In genomic region chr19:45012219-45012618, GRCm38 (mm10) we compare ENCODE assay signal across 12 mouse cellular contexts. TPM values are rescaled to one million over a fixed set of nuclear protein-coding genes. Genes with fewer than 3 reads are reported as not detected.
DNase-seq lines count a peak whose midpoint lies in the region; ATAC-seq and TF ChIP-seq lines count a peak whose summit lies in the region.
"Had no signal": no experiment of that assay in that cellular context is flagged by ENCODE, and none has a peak within 500 bp of the region (broad histone marks: within the 10 kb centered on the region; RNA-seq: fewer than 3 reads in every experiment).

No protein-coding gene starts in this region.

- 0 out of 2 replicates have a peak overlapping the region, but pooled peaks have one; percentile 10 for H3K27ac ChIP-seq in cerebellum, adult 2 months (ENCODE audit: insufficient read depth, low read length)
- H3K27ac ChIP-seq in embryonic facial prominence, embryonic 13.5 days, result peak overlapping the region; percentile 99
- peak overlapping the region; percentile 59 for H3K27ac ChIP-seq in hindbrain, embryonic 11.5 days (ENCODE audit: low read depth, low read length)
- peak overlapping the region; percentile 72 for H3K27ac ChIP-seq in midbrain, embryonic 13.5 days

- TF ChIP-seq CTCF in cerebellum, adult 2 months (IDR thresholded peaks at IDR 0.05; ENCODE audit: borderline replicate concordance, insufficient read depth, low read depth, low read length), result no peak

- 65% methylated on average over 8 of the region's 8 CpGs for WGBS in cerebellum, adult 2 months
- 66% methylated on average over 8 of the region's 8 CpGs for WGBS in embryonic facial prominence, embryonic 13.5 days
- WGBS in hindbrain, embryonic 11.5 days, result 87% methylated on average over 8 of the region's 8 CpGs
- WGBS in midbrain, embryonic 13.5 days, result 89% methylated on average over 8 of the region's 8 CpGs

- H3K36me3 ChIP-seq in embryonic facial prominence, embryonic 13.5 days, result peaks cover 42% of the 10 kb centered on the region
- H3K36me3 ChIP-seq in hindbrain, embryonic 11.5 days (ENCODE audit: control insufficient read depth, insufficient read depth, low read length), result peaks cover 6% of the 10 kb centered on the region; the same call in 1 of the 2 replicates
- H3K36me3 ChIP-seq in midbrain, embryonic 13.5 days, result peaks cover 31% of the 10 kb centered on the region

- peaks cover 12% of the 10 kb centered on the region for H3K4me1 ChIP-seq in cerebellum, adult 2 months (ENCODE audit: control insufficient read depth, insufficient read depth, low read length)
- peaks cover 57% of the 10 kb centered on the region for H3K4me1 ChIP-seq in embryonic facial prominence, embryonic 13.5 days
- peaks cover 10% of the 10 kb centered on the region; the same call in 1 of the 2 replicates for H3K4me1 ChIP-seq in hindbrain, embryonic 11.5 days (replicated peaks; ENCODE audit: control insufficient read depth, insufficient read depth, low read length)
- peaks cover 54% of the 10 kb centered on the region for H3K4me1 ChIP-seq in midbrain, embryonic 13.5 days (replicated peaks)

- no peaks in the 10 kb centered on the region for H3K27me3 ChIP-seq in cerebellum, adult 2 months (ENCODE audit: control insufficient read depth, insufficient read depth, low read length)
- H3K27me3 ChIP-seq in embryonic facial prominence, embryonic 13.5 days, result no peaks in the 10 kb centered on the region
- H3K27me3 ChIP-seq in hindbrain, embryonic 11.5 days (ENCODE audit: control insufficient read depth, insufficient read depth, low read length), result no peaks in the 10 kb centered on the region
- H3K27me3 ChIP-seq in midbrain, embryonic 13.5 days, result no peaks in the 10 kb centered on the region

- no peaks in the 10 kb centered on the region for H3K9me3 ChIP-seq in embryonic facial prominence, embryonic 13.5 days
- no peaks in the 10 kb centered on the region for H3K9me3 ChIP-seq in hindbrain, embryonic 11.5 days (ENCODE audit: control insufficient read depth, low read length)
- no peaks in the 10 kb centered on the region for H3K9me3 ChIP-seq in midbrain, embryonic 13.5 days

- no peak for ATAC-seq in embryonic facial prominence, embryonic 13.5 days (ENCODE audit: insufficient number of reproducible peaks, insufficient read depth, low FRiP score, low TSS enrichment, low read depth)
- no peak for ATAC-seq in hindbrain, embryonic 11.5 days (ENCODE audit: low FRiP score)
- no peak for ATAC-seq in midbrain, embryonic 13.5 days

- H3K4me3 ChIP-seq in cerebellum, adult 2 months (replicated peaks; ENCODE audit: insufficient read depth, low read depth, low read length), result no peak overlapping the region
- no peak overlapping the region for H3K4me3 ChIP-seq in embryonic facial prominence, embryonic 13.5 days
- H3K4me3 ChIP-seq in hindbrain, embryonic 11.5 days (ENCODE audit: low read depth, low read length), result no peak overlapping the region
- no peak overlapping the region for H3K4me3 ChIP-seq in midbrain, embryonic 13.5 days (replicated peaks)

- DNase-seq in cerebellum, adult 2 months, result no peak
- no peak for DNase-seq in cerebellum, postnatal 36 days
- no peak for DNase-seq in hindbrain, embryonic 11.5 days (ENCODE audit: low spot score)
- no peak for DNase-seq in gastrocnemius, adult 18-20 months (ENCODE audit: low spot score)
- DNase-seq in lung, postnatal 25 days (ENCODE audit: low spot score), result no peak
- no peak for DNase-seq in cerebellum, postnatal 4 days (ENCODE audit: low spot score in 2 of 2)
- DNase-seq: left cerebral cortex, postnatal 4 days; thymus, adult 18-20 months had no signal

- no peak for TF ChIP-seq POLR2A in cerebellum, adult 2 months (IDR thresholded peaks at IDR 0.05; ENCODE audit: borderline replicate concordance, insufficient read depth, low read length)

- peak overlapping the region; percentile 56 for H3K9ac ChIP-seq in embryonic facial prominence, embryonic 13.5 days
- 0 out of 2 replicates have a peak overlapping the region, but pooled peaks have one; percentile 36 for H3K9ac ChIP-seq in hindbrain, embryonic 11.5 days (ENCODE audit: low read depth, low read length)
- H3K9ac ChIP-seq in midbrain, embryonic 13.5 days (replicated peaks), result no peak overlapping the region; the same call in 1 of the 2 replicates
- H3K9ac ChIP-seq: lung, embryonic 14.5 days had no signal

- H3K4me2 ChIP-seq in embryonic facial prominence, embryonic 13.5 days, result no peak overlapping the region
- H3K4me2 ChIP-seq in hindbrain, embryonic 11.5 days (replicated peaks; ENCODE audit: low read depth, low read length), result no peak overlapping the region
- H3K4me2 ChIP-seq in midbrain, embryonic 13.5 days (replicated peaks), result no peak overlapping the region
- H3K4me2 ChIP-seq: lung, embryonic 14.5 days had no signal

RNA-seq across cellular contexts. Expression of gene Lzts2, which starts 2.0 kb away (rescaled TPM):
- polyA plus RNA-seq in cerebellum, adult 2 months (2012; rRNA removed), result 54.1 and 56.3 TPM in 2 replicates
- 64.6 and 73.3 TPM in 2 replicates for polyA plus RNA-seq in embryonic facial prominence, embryonic 13.5 days (2015; fragmentation: Nextera tagmentation; extraction: Ambion mirVana)
- polyA plus RNA-seq in hindbrain, embryonic 11.5 days (2014; fragmentation: Nextera tagmentation; extraction: Ambion mirVana), result 39.7 and 41.0 TPM in 2 replicates
- polyA plus RNA-seq in midbrain, embryonic 13.5 days (2015; fragmentation: Nextera tagmentation; extraction: Ambion mirVana), result 24.6 and 30.9 TPM in 2 replicates
- 10 to 100 TPM; 17.5 to 25.8 TPM for total RNA-seq in gastrocnemius, adult 18-20 months (2021)
- total RNA-seq: monocyte, adult 5-6 weeks had no signal

RNA-seq across cellular contexts. Expression of gene Mrpl43, which starts 6.0 kb away (rescaled TPM):
- 86.7 and 88.3 TPM in 2 replicates for polyA plus RNA-seq in cerebellum, adult 2 months (2012; rRNA removed)
- 72.6 and 81.2 TPM in 2 replicates for polyA plus RNA-seq in embryonic facial prominence, embryonic 13.5 days (2015; fragmentation: Nextera tagmentation; extraction: Ambion mirVana)
- 69.0 and 75.0 TPM in 2 replicates for polyA plus RNA-seq in hindbrain, embryonic 11.5 days (2014; fragmentation: Nextera tagmentation; extraction: Ambion mirVana)
- 91.3 and 91.5 TPM in 2 replicates for polyA plus RNA-seq in midbrain, embryonic 13.5 days (2015; fragmentation: Nextera tagmentation; extraction: Ambion mirVana)
- 10 to 100 TPM; 34.2 to 35.3 TPM for total RNA-seq in gastrocnemius, adult 18-20 months (2021)

RNA-seq across cellular contexts. Expression of gene Twnk, which starts 6.8 kb away (rescaled TPM):
- 11.2 and 11.7 TPM in 2 replicates for polyA plus RNA-seq in cerebellum, adult 2 months (2012; rRNA removed)
- polyA plus RNA-seq in embryonic facial prominence, embryonic 13.5 days (2015; fragmentation: Nextera tagmentation; extraction: Ambion mirVana), result 27.0 and 28.5 TPM in 2 replicates
- 15.0 and 16.6 TPM in 2 replicates for polyA plus RNA-seq in hindbrain, embryonic 11.5 days (2014; fragmentation: Nextera tagmentation; extraction: Ambion mirVana)
- 19.2 and 20.0 TPM in 2 replicates for polyA plus RNA-seq in midbrain, embryonic 13.5 days (2015; fragmentation: Nextera tagmentation; extraction: Ambion mirVana)
- 10 to 100 TPM; 17.8 to 20.8 TPM for total RNA-seq in gastrocnemius, adult 18-20 months (2021)

RNA-seq across cellular contexts. Expression of gene Sema4g, which starts 23.3 kb away (rescaled TPM):
- polyA plus RNA-seq in cerebellum, adult 2 months (2012; rRNA removed), result 90.3 and 101 TPM in 2 replicates
- 7.1 and 7.6 TPM in 2 replicates for polyA plus RNA-seq in embryonic facial prominence, embryonic 13.5 days (2015; fragmentation: Nextera tagmentation; extraction: Ambion mirVana)
- polyA plus RNA-seq in hindbrain, embryonic 11.5 days (2014; fragmentation: Nextera tagmentation; extraction: Ambion mirVana), result 7.2 and 7.9 TPM in 2 replicates
- 13.4 and 15.7 TPM in 2 replicates for polyA plus RNA-seq in midbrain, embryonic 13.5 days (2015; fragmentation: Nextera tagmentation; extraction: Ambion mirVana)
- under 1 TPM; 0.16 to 0.19 TPM for total RNA-seq in gastrocnemius, adult 18-20 months (2021)

RNA-seq across cellular contexts. Expression of gene Pdzd7, which starts 33.3 kb away (rescaled TPM):
- polyA plus RNA-seq in cerebellum, adult 2 months (2012; rRNA removed), result 7.6 and 9.1 TPM in 2 replicates
- polyA plus RNA-seq in embryonic facial prominence, embryonic 13.5 days (2015; fragmentation: Nextera tagmentation; extraction: Ambion mirVana), result 0.47 and 0.51 TPM in 2 replicates
- polyA plus RNA-seq in hindbrain, embryonic 11.5 days (2014; fragmentation: Nextera tagmentation; extraction: Ambion mirVana), result 0.62 TPM in 1 of 2 replicates, not detected in the other
- 1.3 and 1.8 TPM in 2 replicates for polyA plus RNA-seq in midbrain, embryonic 13.5 days (2015; fragmentation: Nextera tagmentation; extraction: Ambion mirVana)
- 1 to 10 TPM; 4.7 to 5.4 TPM for total RNA-seq in gastrocnemius, adult 18-20 months (2021)
- total RNA-seq: monocyte, adult 5-6 weeks had no signal

Comparison
In these comparisons a context has a peak if more than half of its experiments do, and no peak if none do; other contexts are left out.
1. H3K27ac ChIP-seq: peak in every context shown above with its lines; median percentile 99 in embryonic facial prominence, embryonic 13.5 days; 72 in midbrain, embryonic 13.5 days; 59 in hindbrain, embryonic 11.5 days; 10 in cerebellum, adult 2 months.